Mouse (Mus musculus) cerebellum, adult 2 months (tissue): ENCODE results near the gene Timm50.

Experiments used
- CTCF ChIP-seq: fragments of 200-500 bp; IDR thresholded peaks from 2 replicates; pipeline ENCODE4 v1.5.1; 2011; ENCODE audit warnings: low read depth, mild to moderate bottlenecking, control low read depth, low read length, moderate library complexity, borderline replicate concordance; ENCODE audit not compliant: insufficient read depth
- POLR2A ChIP-seq: fragments of 200-500 bp; IDR thresholded peaks from 2 replicates; pipeline ENCODE4 v1.6.1; 2011; ENCODE audit warnings: low read length, control low read depth, borderline replicate concordance; ENCODE audit not compliant: insufficient read depth

DNA sequence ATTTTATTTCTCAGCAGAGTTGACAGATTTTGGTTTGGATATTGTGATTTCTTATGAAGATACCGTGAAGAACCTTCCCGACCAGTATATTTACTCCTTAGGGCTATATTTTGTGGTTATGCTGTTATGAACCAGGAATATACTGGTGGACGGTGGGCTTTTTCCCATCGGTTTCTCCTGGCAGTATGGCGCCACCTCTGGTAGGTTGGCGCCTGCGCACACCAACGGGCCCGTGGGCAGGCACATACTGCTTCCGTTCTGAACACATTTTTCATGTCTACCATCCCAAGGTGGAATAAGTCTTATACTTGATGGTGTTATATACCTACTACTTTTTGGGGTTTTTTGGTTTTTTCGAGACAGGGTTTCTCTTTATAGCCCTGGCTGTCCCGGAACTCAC, 42.5 kb downstream of the Timm50 start:
- no peak; the same call in 1 of the 2 replicates for TF ChIP-seq CTCF
- TF ChIP-seq POLR2A = no peak
